Mouse (Mus musculus) liver, embryonic 14.5 days (tissue): ENCODE results near the gene Asb17. TPM values are rescaled to one million over a fixed set of nuclear protein-coding genes. Genes with fewer than 3 reads are reported as not detected.

Experiments used
- ATAC-seq: fragments of 200-750 bp; cut with Nextera tagmentation; 2 replicates; pipeline ENCODE4 v1.8.0; 2017; ENCODE audit warnings: moderate number of reproducible peaks, mild to moderate bottlenecking, moderate library complexity; ENCODE audit not compliant: insufficient read depth
- DNase-seq, 3 experiments: peaks; one replicate each; pipeline ENCODE4 v3.0.0-alpha.2; 2012 to 2013; ENCODE audit warnings: low read depth in 3 of 3, low spot score in 3 of 3
- H3K27ac ChIP-seq: fragments of 300-500 bp; sonication (generic); 2 replicates; pipeline ENCODE4 v1.5.1; 2014; ENCODE audit warnings: moderate library complexity, mild to moderate bottlenecking, control low read depth, inconsistent platforms
- H3K27me3 ChIP-seq: fragments of 300-500 bp; sonication (generic); 2 replicates; pipeline ENCODE4 v1.6.1; 2014; ENCODE audit warnings: mild to moderate bottlenecking, low read length, moderate library complexity; ENCODE audit not compliant: control insufficient read depth, insufficient read depth
- H3K36me3 ChIP-seq: fragments of 300-500 bp; sonication (generic); replicated peaks from 2 replicates; pipeline ENCODE4 v1.6.1; 2014; ENCODE audit warnings: low read depth; ENCODE audit not compliant: control insufficient read depth, insufficient read depth
- H3K4me1 ChIP-seq, 2 experiments: fragments of 200-500 bp in 1 of 2; fragments of 300-500 bp in 1 of 2; sonication (generic) in 1 of 2; replicated peaks; 2 replicates each; pipeline ENCODE4 v1.6.1; 2012 to 2014; ENCODE audit warnings: antibody characterized with exemption in 1 of 2, inconsistent platforms in 1 of 2, low read length in 1 of 2; ENCODE audit not compliant: control insufficient read depth in 2 of 2, insufficient read depth in 2 of 2
- H3K4me2 ChIP-seq: fragments of 300-500 bp; sonication (generic); 2 replicates; pipeline ENCODE4 v1.6.1; 2014; ENCODE audit warnings: low read depth, mild to moderate bottlenecking, control low read depth, moderate library complexity
- H3K4me3 ChIP-seq, 2 experiments: fragments of 200-500 bp in 1 of 2; fragments of 300-500 bp in 1 of 2; sonication (generic) in 1 of 2; 2 replicates each; pipeline ENCODE4 v1.5.1; 2012 to 2014; ENCODE audit warnings: low read depth in 2 of 2, low read length in 2 of 2, mild to moderate bottlenecking in 2 of 2, control low read depth in 1 of 2, inconsistent platforms in 1 of 2, moderate library complexity in 1 of 2; ENCODE audit not compliant: insufficient read depth in 1 of 2
- H3K9ac ChIP-seq: fragments of 300-500 bp; sonication (generic); replicated peaks from 2 replicates; pipeline ENCODE4 v1.6.1; 2014; ENCODE audit warnings: mild to moderate bottlenecking, control low read depth, moderate library complexity
- H3K9me3 ChIP-seq: fragments of 300-500 bp; sonication (generic); 2 replicates; pipeline ENCODE4 v1.6.1; 2016; ENCODE audit warnings: low read length, mixed read lengths; ENCODE audit not compliant: control insufficient read depth
- CTCF ChIP-seq: IDR thresholded peaks from 2 replicates; pipeline ENCODE4 v1.5.1; 2016; ENCODE audit warnings: antibody characterized with exemption, low read depth, control low read depth
- EP300 ChIP-seq: IDR thresholded peaks from 2 replicates; pipeline ENCODE4 v1.6.1; 2016; ENCODE audit warnings: antibody characterized with exemption, low read depth
- WGBS: fragments of 180-500 bp; shearing (Covaris S2); extraction: QIAGEN DNeasy Blood & Tissue Kit; methylation state at CpG from one replicate; pipeline ENCODE4 v1.1.7; 2014; ENCODE audit not compliant: insufficient replicate concordance; 5-methylcytosine and 5-hydroxymethylcytosine counted together
- polyA plus RNA-seq, 2 experiments: library from polyadenylated mRNA; depleted of rRNA in 1 of 2; stranded (reverse) in 1 of 2; unstranded in 1 of 2; fragments of >200 nt; fragmentation: Nextera tagmentation in 1 of 2; extraction: Ambion mirVana in 1 of 2; gene quantifications; 2 replicates each; pipeline versions ENCODE4 v1.2.1 to v1.2.3; 2012 to 2014

Gene Asb17
- polyA plus RNA-seq, 2 experiments, result 1.4 to 3.9 TPM

GRCm38 (mm10) chr3:153835455-153836086 is 8.4 kb upstream of the Asb17 start:
- H3K27me3 ChIP-seq, result no peaks in the 10 kb centered on the region
- peak; percentile 67 to 70 (median 69) for DNase-seq
- no peaks in the 10 kb centered on the region for H3K36me3 ChIP-seq
- 0 out of 2 replicates have a peak overlapping the region, but pooled peaks have one; percentile 0 for H3K9ac ChIP-seq
- H3K27ac ChIP-seq, result peak overlapping the region; percentile 5
- H3K4me2 ChIP-seq, result no peak overlapping the region
- 29% methylated on average over 7 of the region's 7 CpGs for WGBS
- peaks cover 26 to 40% of the 10 kb centered on the region in 2 experiments for H3K4me1 ChIP-seq
- TF ChIP-seq EP300 (no peak), CTCF (peak; percentile 99)
- H3K9me3 ChIP-seq, result no peaks in the 10 kb centered on the region
- H3K4me3 ChIP-seq, result no peak overlapping the region
- 0 out of 2 replicates have a peak, but pooled peaks have one; percentile 19 for ATAC-seq

GRCm38 (mm10) chr3:153836316-153836715 is 7.7 kb upstream of the Asb17 start:
- H3K4me3 ChIP-seq, result no peak overlapping the region
- DNase-seq, result no peak
- no peak for ATAC-seq
- no peaks in the 10 kb centered on the region for H3K9me3 ChIP-seq
- no peak for TF ChIP-seq CTCF
- no peak for TF ChIP-seq EP300
- H3K9ac ChIP-seq, result no peak overlapping the region
- peaks cover 21 to 35% of the 10 kb centered on the region in 2 experiments for H3K4me1 ChIP-seq
- no peaks in the 10 kb centered on the region for H3K36me3 ChIP-seq
- H3K4me2 ChIP-seq, result no peak overlapping the region
- no peak overlapping the region for H3K27ac ChIP-seq
- no peaks in the 10 kb centered on the region for H3K27me3 ChIP-seq
- WGBS, result 66% methylated on average over 3 of the region's 3 CpGs

GRCm38 (mm10) chr3:153837593-153837992 is 6.4 kb upstream of the Asb17 start:
- 24% methylated on average over 4 of the region's 4 CpGs for WGBS
- DNase-seq (no peak), ATAC-seq (no peak)
- H3K4me3 ChIP-seq, result no peak overlapping the region
- H3K4me2 ChIP-seq, result no peak overlapping the region
- H3K9ac ChIP-seq, result no peak overlapping the region
- H3K27ac ChIP-seq, result no peak overlapping the region
- H3K36me3 ChIP-seq, result no peaks in the 10 kb centered on the region
- no peaks in the 10 kb centered on the region for H3K27me3 ChIP-seq
- H3K4me1 ChIP-seq, result peaks cover 13 to 22% of the 10 kb centered on the region in 2 experiments
- H3K9me3 ChIP-seq, result no peaks in the 10 kb centered on the region
- TF ChIP-seq EP300 (no peak), CTCF (no peak)

- Histone ChIP-seq H3K4me3 (no peak overlapping the region), H3K4me2 (no peak overlapping the region), H3K27ac (no peak overlapping the region), H3K27me3 (no peaks in the 10 kb centered on the region), H3K4me1 (peaks cover 36 to 43% of the 10 kb centered on the region in 2 experiments), H3K9ac (no peak overlapping the region), H3K9me3 (no peaks in the 10 kb centered on the region), H3K36me3 (no peaks in the 10 kb centered on the region)
- 89% methylated on average over 9 of the region's 9 CpGs for WGBS
- no peak for TF ChIP-seq CTCF
- TF ChIP-seq EP300, result no peak
- DNase-seq, result no peak
- no peak for ATAC-seq
Observed at GRCm38 (mm10) chr3:153844757-153845156, 748 bp downstream of the Asb17 start.

GRCm38 (mm10) chr3:153845500-153845899 is 1.5 kb downstream of the Asb17 start:
- ATAC-seq, result no peak
- 22% methylated on average over 2 of the region's 2 CpGs for WGBS
- Histone ChIP-seq H3K36me3 (no peaks in the 10 kb centered on the region), H3K4me1 (peaks cover 44 to 50% of the 10 kb centered on the region in 2 experiments), H3K9ac (no peak overlapping the region; the same call in 1 of the 2 replicates), H3K27me3 (no peaks in the 10 kb centered on the region), H3K9me3 (no peaks in the 10 kb centered on the region), H3K4me3 (no peak overlapping the region), H3K4me2 (no peak overlapping the region), H3K27ac (peak overlapping the region; percentile 39)
- no peak for DNase-seq
- TF ChIP-seq CTCF (no peak), EP300 (no peak)
